29 mouse cellular contexts compared by ENCODE assay signal in genomic region chr17:72953811-72954685, GRCm38 (mm10). TPM values are rescaled to one million over a fixed set of nuclear protein-coding genes. Genes with fewer than 3 reads are reported as not detected.
DNase-seq lines count a peak whose midpoint lies in the region; ATAC-seq and TF ChIP-seq lines count a peak whose summit lies in the region.
"Had no signal": no experiment of that assay in that cellular context is flagged by ENCODE, and none has a peak within 500 bp of the region (broad histone marks: within the 10 kb centered on the region; RNA-seq: fewer than 3 reads in every experiment).

No protein-coding gene starts in this region.

- no peak for DNase-seq in frontal cortex, postnatal 10 days (ENCODE audit: low spot score in 2 of 2)
- no peak for DNase-seq in stomach, postnatal 0 days (ENCODE audit: low spot score)
- DNase-seq in spleen, adult 12 weeks (ENCODE audit: low spot score): no peak
- DNase-seq: adrenal gland, postnatal 14 days; cerebellum, adult 11-12 months; cerebellum, adult 9-11 months; gastrocnemius, postnatal 14 days; heart, adult 2 months; heart, postnatal 14 days; kidney, postnatal 14 days; layer of hippocampus, adult 9-11 months; spleen, adult 18-20 months; thymus, postnatal 4 days had no signal

- no peak overlapping the region for H3K4me3 ChIP-seq in intestine, embryonic 16.5 days (ENCODE audit: low read length)
- no peak overlapping the region for H3K4me3 ChIP-seq in intestine, embryonic 15.5 days (replicated peaks)
- H3K4me3 ChIP-seq in stomach, embryonic 16.5 days (replicated peaks; ENCODE audit: low read length): no peak overlapping the region
- H3K4me3 ChIP-seq in stomach, postnatal 0 days (ENCODE audit: low read depth, low read length): no peak overlapping the region
- H3K4me3 ChIP-seq: forebrain, embryonic 15.5 days; heart, adult 2 months; hindbrain, embryonic 10.5 days; hindbrain, embryonic 15.5 days; left cerebral cortex, adult 2 months; limb, embryonic 13.5 days; lung, embryonic 15.5 days; midbrain, embryonic 10.5 days; myocyte; neural tube, embryonic 12.5 days had no signal

- no peaks in the 10 kb centered on the region for H3K36me3 ChIP-seq in intestine, embryonic 16.5 days (ENCODE audit: control insufficient read depth, insufficient read depth, low read length)
- H3K36me3 ChIP-seq in intestine, embryonic 15.5 days: no peaks in the 10 kb centered on the region
- H3K36me3 ChIP-seq in stomach, embryonic 16.5 days (ENCODE audit: control insufficient read depth, insufficient read depth, low read length): no peaks in the 10 kb centered on the region
- H3K36me3 ChIP-seq in stomach, postnatal 0 days (ENCODE audit: control insufficient read depth, insufficient read depth, low read length): no peaks in the 10 kb centered on the region
- H3K36me3 ChIP-seq: forebrain, embryonic 15.5 days; G1E; hindbrain, embryonic 10.5 days; hindbrain, embryonic 15.5 days; limb, embryonic 13.5 days; lung, embryonic 15.5 days; midbrain, embryonic 10.5 days; neural tube, embryonic 12.5 days had no signal

- H3K27ac ChIP-seq in intestine, embryonic 16.5 days (ENCODE audit: low read length): no peak overlapping the region
- no peak overlapping the region for H3K27ac ChIP-seq in intestine, embryonic 15.5 days
- H3K27ac ChIP-seq in stomach, embryonic 16.5 days (ENCODE audit: low read length): no peak overlapping the region
- H3K27ac ChIP-seq in stomach, postnatal 0 days (replicated peaks): no peak overlapping the region
- H3K27ac ChIP-seq: forebrain, embryonic 15.5 days; heart, adult 2 months; hindbrain, embryonic 10.5 days; hindbrain, embryonic 15.5 days; left cerebral cortex, adult 2 months; limb, embryonic 13.5 days; lung, embryonic 15.5 days; midbrain, embryonic 10.5 days; neural tube, embryonic 12.5 days had no signal

- H3K9ac ChIP-seq in intestine, embryonic 16.5 days (ENCODE audit: low read depth, low read length): no peak overlapping the region
- no peak overlapping the region for H3K9ac ChIP-seq in intestine, embryonic 15.5 days
- H3K9ac ChIP-seq in stomach, embryonic 16.5 days (ENCODE audit: low read length): no peak overlapping the region
- no peak overlapping the region for H3K9ac ChIP-seq in stomach, postnatal 0 days (ENCODE audit: low read length)
- H3K9ac ChIP-seq: forebrain, embryonic 15.5 days; hindbrain, embryonic 15.5 days; limb, embryonic 13.5 days; lung, embryonic 15.5 days; neural tube, embryonic 12.5 days had no signal

- WGBS in intestine, embryonic 16.5 days: 63% methylated on average over 6 of the region's 6 CpGs
- WGBS in intestine, embryonic 15.5 days: 58% methylated on average over 6 of the region's 6 CpGs
- 70% methylated on average over 6 of the region's 6 CpGs for WGBS in stomach, embryonic 16.5 days
- 67% methylated on average over 6 of the region's 6 CpGs for WGBS in stomach, postnatal 0 days

- ATAC-seq in frontal cortex, adult (ENCODE audit: low TSS enrichment): peak; percentile 65; the same call in 1 of the 2 replicates
- ATAC-seq in intestine, embryonic 16.5 days: peak; percentile 39; the same call in 1 of the 2 replicates
- no peak for ATAC-seq in intestine, embryonic 15.5 days
- peak; percentile 12; the same call in 1 of the 2 replicates for ATAC-seq in stomach, embryonic 16.5 days (ENCODE audit: insufficient read depth, low FRiP score)
- no peak for ATAC-seq in stomach, postnatal 0 days (ENCODE audit: low FRiP score, low TSS enrichment)
- ATAC-seq: forebrain, embryonic 15.5 days; inflammation-experienced regulatory T-cells, adult 6 months had no signal

- H3K4me2 ChIP-seq in intestine, embryonic 16.5 days (ENCODE audit: low read depth, low read length): no peak overlapping the region
- H3K4me2 ChIP-seq in intestine, embryonic 15.5 days (replicated peaks): no peak overlapping the region
- no peak overlapping the region for H3K4me2 ChIP-seq in stomach, embryonic 16.5 days (ENCODE audit: low read depth, low read length)
- no peak overlapping the region for H3K4me2 ChIP-seq in stomach, postnatal 0 days (replicated peaks; ENCODE audit: low read depth)
- H3K4me2 ChIP-seq: forebrain, embryonic 15.5 days; hindbrain, embryonic 15.5 days; limb, embryonic 13.5 days; liver, embryonic 11.5 days; lung, embryonic 15.5 days; neural tube, embryonic 12.5 days had no signal

- TF ChIP-seq EP300 in stomach, postnatal 0 days (optimal IDR thresholded peaks at IDR 0.05): no peak

- H3K27me3 ChIP-seq in intestine, embryonic 16.5 days (replicated peaks; ENCODE audit: control insufficient read depth, insufficient read depth, low read length): no peaks in the 10 kb centered on the region
- no peaks in the 10 kb centered on the region for H3K27me3 ChIP-seq in intestine, embryonic 15.5 days (replicated peaks)
- no peaks in the 10 kb centered on the region for H3K27me3 ChIP-seq in stomach, embryonic 16.5 days (ENCODE audit: control insufficient read depth, insufficient read depth, low read length)
- no peaks in the 10 kb centered on the region for H3K27me3 ChIP-seq in stomach, postnatal 0 days (ENCODE audit: control insufficient read depth, insufficient read depth, low read length)
- H3K27me3 ChIP-seq: forebrain, embryonic 15.5 days; hindbrain, embryonic 15.5 days; limb, embryonic 13.5 days; lung, embryonic 15.5 days; neural tube, embryonic 12.5 days had no signal

- no peaks in the 10 kb centered on the region for H3K9me3 ChIP-seq in intestine, embryonic 16.5 days (ENCODE audit: control insufficient read depth, low read length)
- H3K9me3 ChIP-seq in intestine, embryonic 15.5 days: no peaks in the 10 kb centered on the region
- no peaks in the 10 kb centered on the region for H3K9me3 ChIP-seq in stomach, embryonic 16.5 days (replicated peaks; ENCODE audit: control insufficient read depth, low read length)
- H3K9me3 ChIP-seq in stomach, postnatal 0 days (ENCODE audit: control insufficient read depth, low read length): no peaks in the 10 kb centered on the region
- H3K9me3 ChIP-seq: forebrain, embryonic 15.5 days; G1E; hindbrain, embryonic 10.5 days; hindbrain, embryonic 15.5 days; limb, embryonic 13.5 days; lung, embryonic 15.5 days; midbrain, embryonic 10.5 days; neural tube, embryonic 12.5 days had no signal

- no peak for TF ChIP-seq CTCF in stomach, postnatal 0 days (IDR thresholded peaks at IDR 0.05; ENCODE audit: low read depth)

- H3K4me1 ChIP-seq in intestine, embryonic 16.5 days (ENCODE audit: control insufficient read depth, insufficient read depth, low read length): peaks cover 4% of the 10 kb centered on the region; the same call in 1 of the 2 replicates
- 0 out of 2 replicates have a peak, but pooled peaks cover 5% of the 10 kb centered on the region for H3K4me1 ChIP-seq in intestine, embryonic 15.5 days (replicated peaks)
- peaks cover 8% of the 10 kb centered on the region; the same call in 1 of the 2 replicates for H3K4me1 ChIP-seq in stomach, embryonic 16.5 days (ENCODE audit: control insufficient read depth, insufficient read depth, low read length)
- H3K4me1 ChIP-seq in stomach, postnatal 0 days (replicated peaks; ENCODE audit: control insufficient read depth, insufficient read depth): no peaks in the 10 kb centered on the region
- H3K4me1 ChIP-seq: forebrain, embryonic 15.5 days; midbrain, embryonic 10.5 days; neural tube, embryonic 12.5 days had no signal

RNA-seq across cellular contexts. Expression of gene Lbh, which starts 35.9 kb away (rescaled TPM):
- polyA plus RNA-seq in intestine, embryonic 16.5 days (2015; fragmentation: Nextera tagmentation; extraction: Ambion mirVana): 5.5 and 7.6 TPM in 2 replicates
- polyA plus RNA-seq in intestine, embryonic 15.5 days (2015; fragmentation: Nextera tagmentation; extraction: Ambion mirVana): 5.2 and 6.1 TPM in 2 replicates
- polyA plus RNA-seq in stomach, embryonic 16.5 days (2015; fragmentation: Nextera tagmentation; extraction: Ambion mirVana): 3.9 and 4.2 TPM in 2 replicates
- polyA plus RNA-seq in stomach, postnatal 0 days (2015; fragmentation: Nextera tagmentation; extraction: Ambion mirVana): 2.0 and 2.7 TPM in 2 replicates

Comparison
In these comparisons a context has a peak if more than half of its experiments do, and no peak if none do; other contexts are left out.
1. ATAC-seq: peak in frontal cortex, adult (single experiment), intestine, embryonic 16.5 days (single experiment) and stomach, embryonic 16.5 days (single experiment); none in intestine, embryonic 15.5 days (single experiment) and stomach, postnatal 0 days (single experiment).